Mouse (Mus musculus) forebrain, embryonic 10.5 days (tissue): ENCODE measurements around the gene Fbxo44. TPM values are rescaled to one million over a fixed set of nuclear protein-coding genes. Genes with fewer than 3 reads are reported as not detected.
A peak's percentile ranks its signal among the peaks of the same experiment; 100 is the strongest.

Experiments used
- DNase-seq: peaks from one replicate; pipeline ENCODE4 v3.0.0-alpha.2; 2017; ENCODE audit warnings: low spot score; ENCODE audit errors: extremely low spot score
- H3K27ac ChIP-seq: fragments of 300-500 bp; sonication (generic); 2 replicates; pipeline ENCODE4 v1.5.1; 2016; ENCODE audit warnings: mild to moderate bottlenecking
- H3K27me3 ChIP-seq: fragments of 300-500 bp; sonication (generic); 2 replicates; pipeline ENCODE4 v1.6.1; 2016; ENCODE audit warnings: mild to moderate bottlenecking; ENCODE audit not compliant: poor library complexity, severe bottlenecking
- H3K36me3 ChIP-seq: fragments of 300-500 bp; sonication (generic); replicated peaks from 2 replicates; pipeline ENCODE4 v1.6.1; 2016; ENCODE audit warnings: mild to moderate bottlenecking, moderate library complexity
- H3K4me1 ChIP-seq: fragments of 300-500 bp; sonication (generic); 2 replicates; pipeline ENCODE4 v1.6.1; 2016
- H3K4me3 ChIP-seq: fragments of 300-500 bp; sonication (generic); 2 replicates; pipeline ENCODE4 v1.5.1; 2016; ENCODE audit warnings: mild to moderate bottlenecking, moderate library complexity
- H3K9me3 ChIP-seq: fragments of 300-500 bp; sonication (generic); 2 replicates; pipeline ENCODE4 v1.6.1; 2016; ENCODE audit warnings: mild to moderate bottlenecking, moderate library complexity
- WGBS: fragments of 180-500 bp; shearing (Covaris S2); methylation state at CpG from one replicate; pipeline ENCODE4 v1.1.7; 2016; 5-methylcytosine and 5-hydroxymethylcytosine counted together
- polyA plus RNA-seq: library from polyadenylated mRNA; unstranded; fragments of >200 nt; fragmentation: Nextera tagmentation; extraction: Ambion mirVana; gene quantifications from 2 replicates; pipeline ENCODE4 v1.2.1, GENCODE M21; 2016

Gene Fbxo44
- polyA plus RNA-seq, 1 experiment from 2014 or later = 34.4 TPM

DNA sequence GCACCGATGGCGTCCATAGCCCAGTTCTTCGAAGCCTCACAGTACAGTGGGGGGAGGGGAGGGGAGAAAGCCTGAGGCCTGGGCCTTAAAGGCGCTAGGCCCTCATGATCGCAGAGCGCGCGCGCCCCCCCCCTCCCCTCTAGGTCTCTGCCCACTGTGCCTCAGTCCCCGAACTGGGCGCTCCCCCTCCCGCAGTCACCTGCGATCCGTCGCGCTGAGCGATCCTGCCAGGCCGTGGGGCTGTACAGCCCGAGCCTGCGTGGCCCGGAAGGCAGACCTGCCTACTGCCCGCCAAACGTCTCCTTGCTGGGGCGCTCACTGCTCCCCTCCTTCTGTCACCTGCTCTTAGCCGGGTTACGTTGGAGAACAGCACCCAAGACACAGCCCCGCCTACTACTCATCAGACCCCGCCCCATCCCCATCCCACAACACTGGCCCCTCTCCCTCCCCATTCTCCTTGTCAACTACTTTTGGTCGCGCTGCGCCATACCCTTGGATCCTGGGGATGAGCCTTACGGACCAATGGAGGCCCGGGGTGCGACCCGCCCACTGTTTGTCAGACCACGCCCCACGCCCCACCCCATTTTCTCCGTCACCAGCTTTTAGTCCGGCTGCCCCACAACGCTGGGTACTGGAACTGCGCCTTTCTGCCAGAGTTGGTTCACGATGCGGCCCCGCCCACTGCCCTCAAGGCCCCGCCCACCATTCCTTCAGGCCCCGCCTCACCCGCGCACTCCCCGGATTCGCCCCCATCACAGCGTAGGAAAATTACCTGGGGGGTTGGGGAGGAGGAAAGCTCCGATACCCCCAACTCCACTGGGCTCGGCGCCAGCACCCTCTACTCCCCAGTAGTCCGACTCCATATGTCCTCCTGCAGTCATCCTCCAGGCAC, 492 bp downstream of the Fbxo44 start:
- H3K4me3 ChIP-seq = peak overlapping the region; percentile 80
- H3K4me1 ChIP-seq = peaks cover 55% of the 10 kb centered on the region
- peak; percentile 98 for DNase-seq
- under 1% methylated on average over 54 of the region's 55 CpGs for WGBS
- H3K27ac ChIP-seq = peak overlapping the region; percentile 93
- H3K36me3 ChIP-seq = peaks cover 35% of the 10 kb centered on the region
- no peaks in the 10 kb centered on the region for H3K9me3 ChIP-seq
- H3K27me3 ChIP-seq = peaks cover 62% of the 10 kb centered on the region

DNA sequence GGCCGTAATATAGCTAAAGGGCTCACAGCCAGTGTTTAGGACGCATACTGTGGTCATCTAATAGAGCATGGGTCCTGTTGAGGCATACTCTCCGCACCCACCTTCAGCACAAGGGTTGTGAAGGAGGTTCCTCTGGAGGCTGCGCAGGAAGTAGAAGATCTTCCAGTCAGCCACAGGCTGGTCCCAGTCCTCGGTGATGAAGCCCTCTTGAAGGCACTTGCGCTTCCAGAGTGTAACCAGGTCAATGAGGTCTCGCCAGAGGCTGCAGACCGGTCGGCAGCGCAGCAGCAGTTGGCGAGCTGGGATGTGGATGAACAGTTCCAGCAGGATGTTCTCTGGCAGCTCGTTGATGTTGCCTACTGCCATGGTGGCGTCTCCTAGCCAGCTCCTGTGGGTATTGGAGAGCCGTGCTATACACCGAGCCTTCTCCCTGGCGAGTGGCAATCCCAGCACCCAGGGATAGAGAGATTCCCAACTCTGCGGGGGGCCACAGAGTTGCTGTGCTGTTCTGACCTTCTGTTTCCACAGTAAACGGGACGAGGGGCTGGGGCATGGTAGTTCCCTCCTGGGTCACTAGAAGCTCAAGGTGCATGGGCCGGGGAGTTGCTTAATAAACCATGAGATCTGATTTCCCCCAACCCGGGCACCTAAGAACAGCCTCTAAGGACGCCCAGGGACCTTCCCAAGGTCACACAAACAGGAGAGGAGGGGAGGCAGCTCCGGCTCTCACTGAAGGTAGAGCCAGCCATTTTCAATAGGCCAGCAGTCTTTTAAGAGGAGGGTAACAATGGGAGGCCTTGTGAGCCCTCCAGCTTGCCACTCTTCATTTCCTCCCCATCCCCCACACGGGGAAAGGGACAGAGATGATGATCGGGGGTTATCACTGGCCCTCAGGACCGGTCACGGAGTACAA, 1.6 kb downstream of the Fbxo44 start:
- peak overlapping the region; percentile 80 for H3K4me3 ChIP-seq
- H3K4me1 ChIP-seq = peaks cover 44% of the 10 kb centered on the region
- peak; percentile 57 for DNase-seq
- no peaks in the 10 kb centered on the region for H3K9me3 ChIP-seq
- H3K27ac ChIP-seq = peak overlapping the region; percentile 93
- peaks cover 51% of the 10 kb centered on the region for H3K27me3 ChIP-seq
- WGBS = 28% methylated on average over 27 of the region's 27 CpGs
- H3K36me3 ChIP-seq = peaks cover 46% of the 10 kb centered on the region

DNA sequence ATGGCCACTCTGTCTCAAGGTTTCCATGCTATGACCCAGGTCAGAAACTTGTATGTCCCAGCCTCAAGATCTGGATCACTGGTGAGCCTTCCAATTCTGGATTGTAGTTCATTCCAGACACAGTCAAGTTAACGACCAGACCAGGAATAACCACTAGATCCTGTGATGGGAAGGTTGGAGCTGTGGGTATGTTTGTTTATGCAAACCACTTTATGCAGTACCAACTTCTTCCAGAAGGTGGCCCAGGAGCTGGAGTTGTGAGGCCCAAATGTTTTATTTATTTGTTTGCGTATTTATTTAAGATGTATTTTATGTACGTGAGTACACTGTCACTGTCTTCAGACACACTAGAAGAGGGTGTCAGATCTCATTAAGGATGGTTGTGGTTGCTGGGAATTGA, 5.3 kb downstream of the Fbxo44 start:
- H3K9me3 ChIP-seq = no peaks in the 10 kb centered on the region
- no peak overlapping the region for H3K27ac ChIP-seq
- no peak for DNase-seq
- peaks cover 59% of the 10 kb centered on the region for H3K36me3 ChIP-seq
- no peak overlapping the region for H3K4me3 ChIP-seq
- H3K27me3 ChIP-seq = peaks cover 18% of the 10 kb centered on the region
- peaks cover 44% of the 10 kb centered on the region for H3K4me1 ChIP-seq
- WGBS = 75% methylated on average over 3 of the region's 3 CpGs

DNA sequence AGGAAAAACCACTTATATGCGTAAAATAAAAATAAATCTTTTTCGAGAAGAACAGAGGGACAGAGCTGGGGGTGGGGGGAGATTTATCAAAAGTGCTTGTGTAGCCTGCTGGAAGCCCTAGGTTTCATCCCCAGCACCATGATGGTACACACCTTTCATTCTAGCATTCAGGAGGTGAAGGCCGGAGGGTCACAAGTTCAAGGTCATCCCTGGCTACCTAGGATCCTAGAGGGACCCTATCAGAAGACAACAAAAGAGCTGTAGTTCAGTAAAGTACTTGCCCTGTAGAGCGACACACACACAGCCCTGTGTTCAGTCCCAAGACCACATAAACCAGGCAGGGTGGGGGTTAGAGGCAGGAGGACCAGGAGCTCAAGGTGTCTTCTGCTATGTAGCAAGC, 6.3 kb downstream of the Fbxo44 start:
- no peak overlapping the region for H3K27ac ChIP-seq
- no peak for DNase-seq
- 94% methylated on average over 4 of the region's 4 CpGs for WGBS
- H3K4me3 ChIP-seq = no peak overlapping the region
- H3K4me1 ChIP-seq = peaks cover 41% of the 10 kb centered on the region
- peaks cover 61% of the 10 kb centered on the region for H3K36me3 ChIP-seq
- H3K27me3 ChIP-seq = peaks cover 16% of the 10 kb centered on the region
- H3K9me3 ChIP-seq = no peaks in the 10 kb centered on the region

DNA sequence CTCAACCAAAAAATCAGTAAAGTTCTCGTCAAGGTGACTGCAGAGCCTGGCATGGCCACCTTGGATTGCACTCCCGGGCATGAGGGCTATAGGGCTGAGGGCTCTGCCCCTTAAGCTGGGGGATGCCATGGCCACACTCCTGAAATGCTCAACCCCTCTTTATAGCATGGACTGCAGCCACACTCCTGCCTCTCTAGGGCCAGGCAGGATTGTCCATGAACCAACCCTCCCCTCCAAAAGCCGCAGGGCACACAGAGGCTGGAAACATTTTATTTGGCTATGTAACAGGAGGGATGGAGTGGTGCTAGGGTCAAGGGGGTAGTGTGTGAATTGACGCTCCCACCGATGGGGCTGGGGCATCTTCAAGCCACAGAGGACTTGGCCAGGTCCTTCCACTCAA, 7.7 kb downstream of the Fbxo44 start:
- Histone ChIP-seq H3K9me3 (no peaks in the 10 kb centered on the region), H3K36me3 (peaks cover 66% of the 10 kb centered on the region), H3K27me3 (0 out of 2 replicates have a peak, but pooled peaks cover 9% of the 10 kb centered on the region), H3K4me3 (no peak overlapping the region), H3K4me1 (peaks cover 28% of the 10 kb centered on the region), H3K27ac (no peak overlapping the region)
- WGBS = 84% methylated on average over 5 of the region's 5 CpGs
- no peak for DNase-seq

DNA sequence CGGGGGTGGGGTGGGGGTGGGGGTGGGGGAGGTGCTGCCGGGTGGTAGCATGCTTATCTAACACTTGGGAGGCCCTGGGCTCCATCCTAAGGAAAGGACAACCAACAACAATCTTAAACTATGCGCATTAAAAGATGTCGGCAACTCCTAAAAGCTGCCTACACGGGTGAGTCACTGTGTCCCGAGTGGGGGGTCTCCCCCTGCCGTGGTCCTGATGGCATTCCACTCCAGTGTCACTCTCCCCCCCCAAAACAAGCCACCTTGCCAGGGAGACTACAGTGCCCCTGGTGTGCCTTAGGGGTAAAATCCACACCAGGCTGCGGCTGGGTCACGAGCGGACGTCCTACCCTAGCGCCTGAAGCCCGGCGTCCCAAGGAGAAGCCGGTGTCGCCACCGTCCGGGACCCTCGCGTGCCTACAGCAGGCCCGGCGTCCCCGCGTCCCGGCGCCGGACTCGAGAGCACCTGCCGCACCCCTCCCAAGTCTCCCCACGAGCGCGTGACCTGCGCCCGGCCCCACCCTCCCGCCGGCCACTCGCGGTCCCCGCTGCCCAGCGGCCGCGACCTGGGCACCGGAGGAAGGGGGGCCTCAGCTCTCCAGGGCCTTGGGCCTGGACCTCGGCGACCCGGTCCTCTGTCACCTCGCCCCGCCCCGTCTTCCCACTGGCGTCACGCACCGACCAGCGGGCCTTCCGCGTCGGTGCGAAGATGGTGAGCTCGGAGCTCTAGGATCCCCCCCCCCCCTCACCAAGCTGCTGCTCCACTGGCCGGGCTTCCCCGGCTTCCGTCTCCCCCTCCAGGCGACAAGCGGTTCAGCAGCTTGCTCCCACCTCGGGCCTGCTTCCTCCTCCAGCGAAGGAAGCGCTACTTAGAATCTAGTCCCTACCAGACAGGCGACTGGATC, 8.8 kb downstream of the Fbxo44 start, which contains the start of gene Fbxo6:
Gene Fbxo6, minus strand, starts transcription at position 874 of the 902 bp plus-strand sequence.
- Histone ChIP-seq H3K9me3 (no peaks in the 10 kb centered on the region), H3K27ac (peak within 1 kb of the TSS; percentile 91), H3K4me1 (peaks cover 28% of the 10 kb centered on the region), H3K27me3 (0 out of 2 replicates have a peak, but pooled peaks cover 9% of the 10 kb centered on the region), H3K36me3 (peaks cover 66% of the 10 kb centered on the region), H3K4me3 (peak within 1 kb of the TSS; percentile 76)
- 3% methylated on average over 61 of the region's 67 CpGs for WGBS
- DNase-seq = peak; percentile 85

DNA sequence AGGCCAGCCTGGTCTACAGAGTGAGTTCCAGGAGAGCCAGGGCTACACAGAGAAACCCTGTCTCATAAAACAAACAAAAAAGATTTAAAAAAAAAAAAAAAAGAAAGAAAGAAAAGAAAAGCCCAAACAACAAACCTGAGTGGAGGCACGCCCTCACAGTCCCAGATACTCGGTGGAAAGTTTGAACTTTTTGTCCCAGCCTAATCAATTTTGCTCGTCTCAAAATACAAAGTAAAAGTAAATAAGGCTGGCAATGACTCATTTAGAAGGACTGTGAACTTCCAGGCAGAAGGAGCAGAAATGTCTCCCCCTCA, 9.4 kb downstream of the Fbxo44 start:
- Histone ChIP-seq H3K36me3 (peaks cover 66% of the 10 kb centered on the region), H3K4me1 (peaks cover 28% of the 10 kb centered on the region), H3K4me3 (peak overlapping the region; percentile 76), H3K27ac (peak overlapping the region; percentile 91), H3K9me3 (no peaks in the 10 kb centered on the region), H3K27me3 (0 out of 2 replicates have a peak, but pooled peaks cover 9% of the 10 kb centered on the region)
- DNase-seq = no peak
- WGBS = 71% methylated on average over 3 of the region's 3 CpGs

DNA sequence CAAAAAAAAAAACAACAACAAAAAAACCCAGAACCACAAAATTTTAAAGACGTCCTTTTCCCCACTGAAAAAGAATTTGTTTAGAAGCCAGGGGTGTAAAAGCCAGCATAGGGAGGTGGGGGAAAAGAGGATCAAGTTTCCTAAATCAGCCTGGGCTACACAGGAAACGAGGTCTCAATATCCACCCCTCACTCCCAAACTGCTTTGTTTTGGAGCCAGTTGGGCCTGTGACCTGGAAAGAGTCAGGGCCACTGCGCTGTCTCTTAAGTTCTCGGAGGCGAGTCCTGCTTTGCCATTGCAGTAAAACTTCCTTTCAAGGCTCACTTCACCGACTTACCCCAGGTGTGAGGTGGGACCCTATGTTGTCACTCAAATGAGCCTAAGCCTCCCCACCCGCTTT, 10.0 kb downstream of the Fbxo44 start:
- no peak for DNase-seq
- peak overlapping the region; percentile 35; the same call in 1 of the 2 replicates for H3K27ac ChIP-seq
- no peaks in the 10 kb centered on the region for H3K9me3 ChIP-seq
- no peak overlapping the region for H3K4me3 ChIP-seq
- WGBS = 46% methylated on average over 7 of the region's 7 CpGs
- H3K27me3 ChIP-seq = 0 out of 2 replicates have a peak, but pooled peaks cover 9% of the 10 kb centered on the region
- H3K4me1 ChIP-seq = peaks cover 28% of the 10 kb centered on the region
- H3K36me3 ChIP-seq = peaks cover 66% of the 10 kb centered on the region

DNA sequence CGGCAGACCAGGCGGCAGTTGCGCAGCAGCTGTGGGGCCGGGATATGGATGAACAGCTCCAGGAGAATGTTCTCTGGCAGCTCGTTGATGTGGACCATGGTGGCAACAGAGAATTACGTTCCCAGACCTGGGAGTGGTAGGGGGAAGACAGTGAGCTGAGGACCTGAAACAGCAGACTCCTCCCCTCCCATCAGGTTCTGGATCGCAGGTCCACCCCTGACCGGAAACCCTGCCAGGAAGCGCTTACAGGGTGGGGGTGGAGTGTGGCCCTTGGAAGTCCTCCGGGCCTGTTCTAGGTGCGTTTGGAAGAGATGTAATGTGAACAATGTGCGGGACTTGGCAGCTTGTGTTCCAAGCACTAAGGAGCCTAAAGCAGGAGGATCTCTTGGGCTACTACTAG, 10.7 kb downstream of the Fbxo44 start:
- DNase-seq = no peak
- H3K27me3 ChIP-seq = 0 out of 2 replicates have a peak, but pooled peaks cover 9% of the 10 kb centered on the region
- peaks cover 28% of the 10 kb centered on the region for H3K4me1 ChIP-seq
- H3K4me3 ChIP-seq = peak overlapping the region; percentile 18; the same call in 1 of the 2 replicates
- peaks cover 66% of the 10 kb centered on the region for H3K36me3 ChIP-seq
- 0 out of 2 replicates have a peak overlapping the region, but pooled peaks have one; percentile 35 for H3K27ac ChIP-seq
- WGBS = 66% methylated on average over 12 of the region's 12 CpGs
- no peaks in the 10 kb centered on the region for H3K9me3 ChIP-seq

DNA sequence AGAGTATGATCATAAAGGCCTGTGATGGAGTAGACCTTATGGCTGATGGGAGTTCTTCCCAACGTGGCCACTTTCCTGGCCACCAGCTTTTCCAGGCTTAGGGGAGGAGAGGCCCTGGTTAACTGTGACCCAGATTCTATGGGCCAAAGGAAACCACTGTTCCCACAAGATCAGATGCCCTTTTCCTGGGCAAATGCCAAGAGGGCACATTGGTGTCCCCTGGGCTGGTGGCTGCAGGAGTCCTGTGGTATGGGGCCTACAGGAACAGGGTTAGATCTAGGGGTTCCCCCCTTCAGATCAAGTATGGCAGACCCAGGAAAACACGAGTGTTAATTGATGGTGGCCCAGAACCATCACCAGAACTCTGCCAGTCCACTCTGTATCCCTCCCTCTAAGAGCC, 12.6 kb downstream of the Fbxo44 start:
- Histone ChIP-seq H3K4me3 (no peak overlapping the region), H3K9me3 (no peaks in the 10 kb centered on the region), H3K36me3 (peaks cover 65% of the 10 kb centered on the region), H3K27ac (no peak overlapping the region), H3K4me1 (peaks cover 28% of the 10 kb centered on the region), H3K27me3 (0 out of 2 replicates have a peak, but pooled peaks cover 8% of the 10 kb centered on the region)
- 72% methylated on average over 2 of the region's 2 CpGs for WGBS
- no peak for DNase-seq

DNA sequence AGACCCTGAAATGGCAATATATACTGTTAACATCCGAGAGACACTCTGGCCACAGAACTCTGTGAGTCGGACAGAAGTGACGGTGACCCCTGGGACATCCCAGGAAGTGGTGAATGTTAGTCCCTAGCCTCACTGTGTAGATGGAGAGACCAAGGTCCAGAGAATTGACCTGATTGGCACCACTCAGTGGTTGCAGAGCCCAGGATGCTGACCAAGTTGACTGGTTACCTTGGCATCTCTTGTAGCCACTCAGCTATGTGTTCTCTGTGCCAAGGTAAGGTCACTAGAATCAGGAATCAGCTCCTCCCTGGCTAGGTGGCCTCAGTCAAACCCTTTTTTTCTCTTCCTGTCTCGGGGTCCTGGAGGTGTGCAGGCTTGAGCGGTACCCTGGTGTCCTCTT, 16.6 kb downstream of the Fbxo44 start:
- Histone ChIP-seq H3K4me1 (peaks cover 20% of the 10 kb centered on the region), H3K36me3 (peaks cover 57% of the 10 kb centered on the region), H3K9me3 (no peaks in the 10 kb centered on the region), H3K27me3 (peaks cover 9% of the 10 kb centered on the region), H3K4me3 (no peak overlapping the region), H3K27ac (no peak overlapping the region)
- DNase-seq = no peak
- WGBS = 91% methylated on average over 5 of the region's 5 CpGs
